Mouse (Mus musculus): ENCODE measurements around the gene Nr2f1.

Nr2f1 gene

GRCm38 (mm10) chr13:78200407-78200806, 850 bp upstream of the Nr2f1 start:
- DNase-seq (ENCODE audit: low spot score in 2 of 2): peak in 1 of 2 experiments; percentile 31

- DNase-seq (ENCODE audit: low spot score in 2 of 2): peak in 1 of 2 experiments; percentile 63
Measured at GRCm38 (mm10) chr13:78198871-78199641, 501 bp downstream of the Nr2f1 start.

- peak in 1 of 2 experiments; percentile 59 for DNase-seq (ENCODE audit: low spot score in 2 of 2)
Measured at GRCm38 (mm10) chr13:78198391-78198870, 1.1 kb downstream of the Nr2f1 start.

DNA sequence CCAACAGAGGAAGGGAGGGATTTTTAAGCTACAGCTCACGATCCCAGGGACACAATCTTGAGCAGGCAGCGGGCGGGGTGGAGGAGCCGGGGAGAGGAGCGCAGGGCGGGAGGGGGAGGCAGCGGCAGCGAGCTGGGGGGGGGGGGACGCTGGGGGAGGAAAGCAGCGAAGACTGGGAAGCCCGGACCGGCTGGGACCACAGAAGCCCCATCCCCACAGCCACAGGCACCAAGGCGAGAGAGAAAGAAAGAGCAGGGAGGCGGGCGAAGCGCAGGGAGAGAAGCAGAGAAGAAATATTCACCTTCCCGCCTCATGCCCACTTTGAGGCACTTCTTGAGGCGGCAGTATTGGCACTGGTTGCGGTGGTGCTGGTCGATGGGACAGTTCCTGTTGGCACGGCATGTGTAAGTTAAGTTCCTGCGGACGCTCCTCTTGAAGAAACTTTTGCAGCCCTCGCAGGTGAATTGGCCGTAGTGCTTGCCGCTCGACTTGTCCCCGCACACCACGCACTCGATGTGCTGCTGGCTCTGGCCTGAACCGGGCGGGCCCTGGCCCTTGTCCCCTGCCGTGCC, 1.7 kb downstream of the Nr2f1 start:
- DNase-seq (ENCODE audit: low spot score in 2 of 2): peak in 1 of 2 experiments; percentile 57

DNA sequence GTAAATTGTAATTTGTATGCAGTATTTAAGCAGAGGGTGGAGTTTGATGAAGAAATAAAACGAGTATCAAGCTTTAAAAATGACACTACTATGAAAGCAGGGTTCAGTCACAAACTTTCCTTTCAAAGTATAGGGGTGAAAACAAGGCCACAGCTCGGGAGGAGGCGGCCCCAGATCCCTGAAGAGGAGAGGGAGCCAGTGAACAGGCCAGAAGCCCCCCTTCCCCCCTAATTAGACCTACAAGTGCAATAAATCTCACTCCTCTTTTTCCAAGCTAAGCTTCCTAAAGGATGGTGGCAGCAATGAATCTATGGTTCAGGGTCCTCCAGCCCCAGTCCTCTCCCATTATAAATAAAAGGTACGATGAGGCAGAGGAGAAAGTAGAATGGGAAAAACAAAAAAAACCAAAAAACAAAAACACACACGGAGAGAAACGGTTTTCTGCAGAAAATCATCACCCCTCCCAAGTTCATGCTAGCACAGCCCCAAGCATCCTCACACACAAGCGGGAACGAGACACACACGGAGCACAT, 2.2 kb downstream of the Nr2f1 start:
- peak in 1 of 2 experiments; percentile 44 for DNase-seq (ENCODE audit: low spot score in 2 of 2)

- peak in 1 of 2 experiments; percentile 22 for DNase-seq (ENCODE audit: low spot score in 2 of 2)
Measured at GRCm38 (mm10) chr13:78196236-78196796, 3.2 kb downstream of the Nr2f1 start.

- DNase-seq (ENCODE audit: low spot score in 2 of 2): no peak
Measured at GRCm38 (mm10) chr13:78195601-78196115, 3.9 kb downstream of the Nr2f1 start.

- DNase-seq (ENCODE audit: low spot score in 2 of 2): no peak
Measured at GRCm38 (mm10) chr13:78194850-78195600, 4.5 kb downstream of the Nr2f1 start.

GRCm38 (mm10) chr13:78194135-78194849, 5.3 kb downstream of the Nr2f1 start:
- no peak for DNase-seq (ENCODE audit: low spot score in 2 of 2)

DNA sequence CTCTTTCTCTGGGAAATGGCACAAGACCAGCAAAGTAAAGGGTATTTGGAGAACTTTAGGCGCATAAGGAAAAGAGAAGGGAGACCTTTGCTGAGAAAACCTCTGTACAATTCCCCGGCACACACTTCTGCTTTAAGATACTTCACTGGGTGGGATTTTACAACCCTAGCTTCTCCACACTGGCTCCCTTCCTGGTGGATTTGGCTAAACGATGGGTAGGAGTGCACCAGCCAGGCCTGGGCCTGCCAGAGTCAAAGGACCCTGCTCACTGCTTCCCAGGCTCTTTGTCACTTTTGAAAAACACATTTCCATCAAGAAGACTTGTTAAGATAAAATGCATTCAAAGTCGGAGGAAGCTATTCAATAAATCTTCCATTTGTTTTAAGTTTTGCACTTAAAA, 6.3 kb downstream of the Nr2f1 start:
- no peak for DNase-seq (ENCODE audit: low spot score in 2 of 2)

DNA sequence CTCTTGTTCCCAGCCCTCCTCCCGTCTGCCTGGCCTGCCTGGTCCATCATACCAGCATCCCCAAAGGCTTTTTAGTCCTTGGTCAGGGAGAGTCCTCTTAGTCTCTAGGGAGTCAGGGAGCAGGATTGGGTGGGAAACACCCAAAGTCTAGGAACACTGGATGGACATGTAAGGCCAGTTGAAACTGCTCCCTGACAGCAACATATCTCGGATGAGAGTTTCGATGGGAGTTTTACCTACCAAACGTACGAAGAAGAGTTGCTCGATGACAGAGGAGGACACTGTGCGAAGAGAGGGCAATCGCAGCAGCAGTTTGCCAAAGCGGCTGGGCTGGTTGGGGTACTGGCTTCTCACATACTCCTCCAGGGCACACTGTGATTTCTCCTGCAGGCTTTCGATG, 10.0 kb downstream of the Nr2f1 start:
- DNase-seq (ENCODE audit: low spot score in 2 of 2): no peak

GRCm38 (mm10) chr13:78187833-78188232, 11.7 kb downstream of the Nr2f1 start:
- no peak for DNase-seq (ENCODE audit: low spot score in 2 of 2)

DNA sequence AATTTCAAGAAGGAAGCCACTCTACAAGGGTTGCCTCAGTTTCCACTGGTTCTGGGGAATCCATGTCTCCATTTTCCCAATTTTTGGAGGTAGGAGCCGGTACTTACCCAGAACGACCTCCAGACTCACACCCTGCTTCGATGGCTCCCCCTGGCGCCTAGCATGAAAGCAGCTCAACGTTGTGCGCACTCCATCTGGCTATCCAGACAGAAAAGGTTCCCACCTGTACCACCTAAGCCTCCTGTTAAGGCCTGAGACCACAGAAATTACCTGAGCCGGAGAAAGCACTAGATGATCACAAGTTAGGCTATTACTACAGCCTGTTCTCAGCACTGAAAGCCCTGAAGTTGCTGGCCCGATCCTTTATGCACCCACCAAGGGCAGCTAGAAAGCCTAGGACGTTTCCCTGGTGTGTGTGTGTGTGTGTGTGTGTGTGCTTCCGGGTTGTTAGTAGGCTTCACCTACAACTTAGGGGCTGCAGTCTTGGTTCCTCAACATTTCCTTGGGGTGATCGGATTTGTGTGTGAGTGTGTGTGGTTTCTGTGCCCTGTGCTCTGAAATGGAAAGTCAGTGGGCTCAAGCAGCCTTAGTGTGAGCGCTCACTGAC, 13.1 kb downstream of the Nr2f1 start:
- DNase-seq (ENCODE audit: low spot score in 2 of 2): no peak

DNA sequence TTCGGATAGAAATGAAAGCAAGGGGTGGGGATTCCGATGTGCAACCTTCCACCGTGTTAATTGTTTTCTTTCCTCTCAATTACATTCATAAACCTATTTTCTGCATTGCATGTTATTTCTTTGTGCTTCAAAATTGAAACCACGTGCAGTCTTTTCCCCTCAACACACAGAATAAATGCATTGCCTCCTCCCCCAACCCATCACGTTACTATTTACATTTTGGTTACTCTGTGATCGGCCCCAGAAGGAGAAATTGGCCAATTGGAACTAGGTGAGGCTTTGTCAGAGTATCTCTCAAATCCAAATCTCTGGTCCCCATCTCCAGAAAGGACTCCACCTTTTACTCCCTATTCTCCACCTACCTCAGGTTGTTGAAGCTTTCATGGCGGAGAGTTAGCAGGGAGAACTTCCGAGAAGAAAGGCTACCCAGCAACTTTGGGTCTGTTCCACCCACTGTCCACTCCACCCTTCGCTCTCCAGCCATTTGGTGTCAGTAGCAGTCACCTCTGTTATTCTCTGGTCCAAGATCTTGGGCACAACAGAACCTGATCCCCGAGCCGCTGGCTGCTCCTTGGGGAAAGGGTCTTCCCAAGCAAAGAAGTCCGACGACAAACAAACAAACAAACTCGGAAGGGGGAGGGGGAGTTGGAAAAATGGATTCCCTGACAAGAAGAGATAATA, 14.6 kb downstream of the Nr2f1 start:
- no peak for DNase-seq (ENCODE audit: low spot score in 2 of 2)

GRCm38 (mm10) chr13:78183986-78184385, 15.6 kb downstream of the Nr2f1 start:
- DNase-seq (ENCODE audit: low spot score in 2 of 2): no peak

GRCm38 (mm10) chr13:78183004-78183403, 16.6 kb downstream of the Nr2f1 start:
- no peak for DNase-seq (ENCODE audit: low spot score in 2 of 2)

DNA sequence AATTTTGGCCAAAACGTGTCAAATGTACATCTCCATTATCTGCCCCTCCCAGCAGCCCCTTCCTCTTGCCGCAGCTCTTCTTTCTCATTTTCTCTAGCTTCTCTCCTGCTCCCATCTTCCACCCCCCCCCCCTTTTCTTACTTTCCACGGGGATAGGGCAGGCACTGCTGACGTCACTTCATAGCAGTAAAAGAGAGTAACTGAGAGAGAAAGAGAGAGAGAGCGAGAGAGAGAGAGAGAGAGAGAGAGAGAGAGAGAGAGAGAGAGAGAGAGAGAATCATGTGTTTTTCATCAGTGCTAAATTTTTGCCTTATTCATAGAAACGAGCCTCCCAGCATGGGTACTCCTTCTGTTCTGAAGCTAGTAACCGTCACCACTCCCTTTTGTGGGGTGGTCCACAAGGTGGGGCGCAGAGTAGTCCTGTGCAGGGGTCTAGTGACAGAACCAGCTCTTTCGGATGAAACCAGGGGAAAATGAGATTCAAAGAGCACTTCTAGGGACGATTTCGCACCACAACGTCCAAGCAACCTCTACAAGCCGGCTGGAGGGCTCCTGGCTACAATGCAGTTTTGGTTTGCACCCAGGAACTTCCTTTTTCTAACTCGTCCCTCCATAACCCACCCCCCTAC, 17.5 kb downstream of the Nr2f1 start:
- no peak for DNase-seq (ENCODE audit: low spot score in 2 of 2)

DNA sequence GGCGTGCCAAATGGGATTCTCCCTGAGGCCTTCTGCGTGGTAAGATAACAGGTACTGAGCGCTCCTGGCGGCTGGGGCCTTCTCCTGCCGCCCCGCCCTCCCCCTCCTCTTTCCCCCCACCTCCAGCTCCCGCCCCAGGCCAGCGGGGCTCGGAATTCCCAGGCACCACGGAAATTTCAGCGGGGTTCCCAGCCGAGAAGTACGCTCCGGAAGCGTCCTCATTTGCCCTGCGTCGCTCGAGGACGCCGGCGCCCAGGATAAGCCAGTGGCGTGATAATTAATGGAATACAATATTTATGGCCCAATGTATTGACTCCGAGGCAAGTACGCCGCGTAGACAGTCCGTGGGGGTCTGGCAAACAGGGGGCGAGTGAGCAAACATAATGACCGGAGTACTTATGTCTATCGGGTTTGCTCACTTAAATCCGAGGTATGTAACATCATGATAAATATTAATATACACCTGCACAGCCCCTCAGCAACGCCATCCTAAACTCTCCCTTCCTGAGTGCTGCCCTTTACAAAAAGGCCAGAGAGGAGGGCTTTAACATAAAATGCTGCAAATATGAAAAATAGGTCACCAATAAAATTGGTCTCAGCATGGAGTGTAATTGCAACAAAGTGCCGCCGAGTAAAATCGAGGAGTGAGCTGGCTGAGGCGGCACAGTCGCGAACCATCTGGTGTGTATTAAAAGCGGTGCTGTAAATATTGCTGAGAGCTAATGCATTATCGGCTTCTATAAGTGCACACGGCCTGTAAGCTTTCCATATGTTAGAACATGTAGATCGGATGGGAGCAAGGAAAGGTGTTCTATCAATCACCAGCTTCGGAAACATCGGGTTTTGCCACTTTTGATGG, 18.3 kb downstream of the Nr2f1 start:
- DNase-seq (ENCODE audit: low spot score in 2 of 2): no peak

GRCm38 (mm10) chr13:78180261-78180660, 19.3 kb downstream of the Nr2f1 start:
- no peak for DNase-seq (ENCODE audit: low spot score in 2 of 2)

All from spleen, postnatal 4 days (tissue).